11 mouse cellular contexts compared by ENCODE assay signal in the genomic region with DNA sequence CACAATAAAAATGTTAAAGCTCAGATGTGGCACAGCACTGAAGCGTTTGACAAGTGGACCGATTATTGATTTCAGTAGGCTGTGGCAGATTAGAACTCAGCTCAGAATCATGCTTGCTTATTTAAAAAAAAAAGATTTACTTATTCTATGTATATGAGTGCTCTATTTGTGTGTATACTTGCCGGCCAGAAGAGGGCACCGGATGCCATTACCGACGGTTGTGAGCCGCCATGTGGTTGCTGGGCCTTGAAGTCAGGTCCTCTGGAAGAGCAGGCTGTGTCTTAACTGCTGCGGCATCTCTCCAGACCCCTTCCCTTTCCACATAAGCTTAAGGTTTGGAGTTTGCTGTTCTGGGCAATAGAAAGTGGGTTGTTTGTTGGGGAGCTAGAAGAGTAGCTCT. TPM values are rescaled to one million over a fixed set of nuclear protein-coding genes. Genes with fewer than 3 reads are reported as not detected.
DNase-seq lines count a peak whose midpoint lies in the region; ATAC-seq and TF ChIP-seq lines count a peak whose summit lies in the region.
"Not testable (repeated sequence)": the region's sequence is repeated elsewhere in the genome, so short reads cannot be mapped to it uniquely, and the experiment has no call there.
"Had no signal": no experiment of that assay in that cellular context is flagged by ENCODE, and none has a peak within 500 bp of the region (broad histone marks: within the 10 kb centered on the region; RNA-seq: fewer than 3 reads in every experiment).

No protein-coding gene starts in this region.

- not testable (repeated sequence) for H3K27ac ChIP-seq in forebrain, embryonic 15.5 days (replicated peaks); hindbrain, embryonic 14.5 days; kidney, embryonic 16.5 days (ENCODE audit: low read length); liver, postnatal 0 days (ENCODE audit: low read depth); midbrain, embryonic 16.5 days (ENCODE audit: low read length); stomach, embryonic 16.5 days (ENCODE audit: low read length)

- 0 out of 2 replicates have a peak, but pooled peaks have one; percentile 12 for ATAC-seq in forebrain, embryonic 15.5 days (replicated peaks)
- ATAC-seq in hindbrain, embryonic 14.5 days (ENCODE audit: low FRiP score) = 0 out of 2 replicates have a peak, but pooled peaks have one; percentile 21
- peak; percentile 8; the same call in 1 of the 2 replicates for ATAC-seq in kidney, embryonic 16.5 days (ENCODE audit: low FRiP score, low TSS enrichment)
- not testable (repeated sequence) for ATAC-seq in liver, postnatal 0 days
- ATAC-seq in midbrain, embryonic 16.5 days = peak; percentile 30; the same call in 1 of the 2 replicates
- ATAC-seq in stomach, embryonic 16.5 days (ENCODE audit: insufficient read depth, low FRiP score) = peak; percentile 10; the same call in 1 of the 2 replicates

- H3K9me3 ChIP-seq in forebrain, embryonic 15.5 days = peaks cover 14% of the 10 kb centered on the region
- H3K9me3 ChIP-seq in hindbrain, embryonic 14.5 days (ENCODE audit: control insufficient read depth, low read length); kidney, embryonic 16.5 days (ENCODE audit: low read length); liver, postnatal 0 days (ENCODE audit: low read length); midbrain, embryonic 16.5 days (replicated peaks; ENCODE audit: control insufficient read depth, low read length, poor library complexity, severe bottlenecking); stomach, embryonic 16.5 days (replicated peaks; ENCODE audit: control insufficient read depth, low read length): not testable (repeated sequence)

- H3K4me3 ChIP-seq in forebrain, embryonic 15.5 days; hindbrain, embryonic 14.5 days (replicated peaks; ENCODE audit: low read length); kidney, embryonic 16.5 days (ENCODE audit: low read length); liver, postnatal 0 days (ENCODE audit: low read depth, low read length); midbrain, embryonic 16.5 days (ENCODE audit: low read depth, low read length); stomach, embryonic 16.5 days (replicated peaks; ENCODE audit: low read length): not testable (repeated sequence)

- not testable (repeated sequence) for H3K36me3 ChIP-seq in forebrain, embryonic 15.5 days; hindbrain, embryonic 14.5 days (replicated peaks; ENCODE audit: control insufficient read depth, insufficient read depth); kidney, embryonic 16.5 days (ENCODE audit: insufficient read depth, low read length); liver, postnatal 0 days (replicated peaks; ENCODE audit: insufficient read depth, low read length); midbrain, embryonic 16.5 days (ENCODE audit: control insufficient read depth, insufficient read depth, low read length); stomach, embryonic 16.5 days (ENCODE audit: control insufficient read depth, insufficient read depth, low read length)

- H3K4me2 ChIP-seq in forebrain, embryonic 15.5 days (replicated peaks); hindbrain, embryonic 14.5 days (replicated peaks); kidney, embryonic 16.5 days (replicated peaks; ENCODE audit: low read depth, low read length); liver, postnatal 0 days (ENCODE audit: low read depth, low read length); midbrain, embryonic 16.5 days (ENCODE audit: low read length); stomach, embryonic 16.5 days (ENCODE audit: low read depth, low read length): not testable (repeated sequence)

- peak; percentile 36 for DNase-seq in A20 (ENCODE audit: low read depth, low spot score)
- peak; percentile 19 for DNase-seq in embryo, embryonic 11 days
- not testable (repeated sequence) for DNase-seq in hindbrain, embryonic 14.5 days (ENCODE audit: low spot score)
- DNase-seq in liver, postnatal 0 days = peak; percentile 42

- not testable (repeated sequence) for H3K27me3 ChIP-seq in forebrain, embryonic 15.5 days; hindbrain, embryonic 14.5 days (ENCODE audit: control insufficient read depth, insufficient read depth, low read length); kidney, embryonic 16.5 days (ENCODE audit: insufficient read depth, low read length); liver, postnatal 0 days (ENCODE audit: insufficient read depth, low read length); midbrain, embryonic 16.5 days (ENCODE audit: control insufficient read depth, insufficient read depth, low read depth, low read length); stomach, embryonic 16.5 days (ENCODE audit: control insufficient read depth, insufficient read depth, low read length)

- not testable (repeated sequence) for H3K4me1 ChIP-seq in forebrain, embryonic 15.5 days; hindbrain, embryonic 14.5 days (replicated peaks; ENCODE audit: control insufficient read depth, insufficient read depth, low read length); kidney, embryonic 16.5 days (ENCODE audit: insufficient read depth, low read length); liver, postnatal 0 days (ENCODE audit: insufficient read depth); midbrain, embryonic 16.5 days (ENCODE audit: control insufficient read depth, insufficient read depth, low read length); stomach, embryonic 16.5 days (ENCODE audit: control insufficient read depth, insufficient read depth, low read length)

- TF ChIP-seq EP300 in liver, postnatal 0 days (IDR thresholded peaks at IDR 0.05; ENCODE audit: low read depth) = not testable (repeated sequence)

- TF ChIP-seq CTCF in liver, postnatal 0 days (IDR thresholded peaks at IDR 0.05; ENCODE audit: low read depth) = not testable (repeated sequence)

- WGBS in forebrain, embryonic 15.5 days = 93% methylated on average over 8 of the region's 8 CpGs
- 94% methylated on average over 6 of the region's 8 CpGs for WGBS in hindbrain, embryonic 14.5 days
- WGBS in kidney, embryonic 16.5 days = 93% methylated on average over 6 of the region's 8 CpGs
- WGBS in liver, postnatal 0 days (ENCODE audit: insufficient replicate concordance) = 90% methylated on average over 6 of the region's 8 CpGs
- WGBS in midbrain, embryonic 16.5 days = 95% methylated on average over 6 of the region's 8 CpGs
- WGBS in stomach, embryonic 16.5 days = 93% methylated on average over 6 of the region's 8 CpGs

- not testable (repeated sequence) for H3K9ac ChIP-seq in forebrain, embryonic 15.5 days (replicated peaks); hindbrain, embryonic 14.5 days; kidney, embryonic 16.5 days (replicated peaks; ENCODE audit: low read length); liver, postnatal 0 days (replicated peaks); midbrain, embryonic 16.5 days (ENCODE audit: low read depth, low read length); stomach, embryonic 16.5 days (ENCODE audit: low read length)

RNA-seq across cellular contexts. Expression of gene Ccl28, which starts 19.7 kb away (rescaled TPM):
- polyA plus RNA-seq in forebrain, embryonic 15.5 days (2015; fragmentation: Nextera tagmentation; extraction: Ambion mirVana) = 0.26 and 0.51 TPM in 2 replicates
- 0.40 and 0.53 TPM in 2 replicates for polyA plus RNA-seq in hindbrain, embryonic 14.5 days (2014; fragmentation: Nextera tagmentation; extraction: Ambion mirVana)
- polyA plus RNA-seq in kidney, embryonic 16.5 days (2015; fragmentation: Nextera tagmentation; extraction: Ambion mirVana) = 0.12 and 0.15 TPM in 2 replicates
- not detected in 2 replicates for polyA plus RNA-seq in liver, postnatal 0 days (2015; fragmentation: Nextera tagmentation; extraction: Ambion mirVana)
- polyA plus RNA-seq in midbrain, embryonic 16.5 days (2015; fragmentation: Nextera tagmentation; extraction: Ambion mirVana) = 0.20 and 0.37 TPM in 2 replicates
- polyA plus RNA-seq in stomach, embryonic 16.5 days (2015; fragmentation: Nextera tagmentation; extraction: Ambion mirVana) = 0.08 and 0.19 TPM in 2 replicates
- polyA plus RNA-seq: adrenal gland, adult 2 months; G1E; liver, embryonic 15.5 days had no signal
